Mouse (Mus musculus): ENCODE measurements at regions not wholly inside any gene's neighbourhood (a gene's known extent, or its start where the extent isn't known, plus 50 kb on each side); places are given as distances from the start of the nearest gene placed in this dataset.

DNA sequence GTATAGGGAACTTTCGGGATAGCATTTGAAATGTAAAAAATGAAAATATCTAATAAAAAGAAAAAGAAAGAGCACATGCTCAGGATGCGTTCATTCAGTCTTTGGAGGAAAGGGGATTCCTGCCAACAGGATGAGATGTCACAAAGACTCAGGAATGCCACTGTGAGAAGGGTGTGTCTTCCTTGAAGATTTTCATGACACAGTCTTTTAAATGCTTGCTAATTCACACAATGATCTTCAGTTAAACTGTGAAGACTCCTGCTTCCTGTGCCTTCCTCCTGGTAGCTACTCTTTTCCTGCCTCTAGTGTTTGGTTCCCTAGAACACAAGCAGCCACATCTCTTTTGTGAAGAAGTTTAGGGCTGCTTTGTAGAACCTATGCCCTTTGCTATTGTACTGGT, 345.5 kb downstream of the Gpat3 start:
- TF ChIP-seq POLR2A (IDR thresholded peaks at IDR 0.05; ENCODE audit: low read depth, low read length) (no peak), CTCF (conservative IDR thresholded peaks at IDR 0.05 in 1 of 2, IDR thresholded peaks at IDR 0.05 in 1 of 2; ENCODE audit: low read depth in 2 of 2, low read length in 2 of 2) (no peak), USF1 (IDR thresholded peaks at IDR 0.05; ENCODE audit: low read depth, low read length) (no peak), BHLHE40 (IDR thresholded peaks at IDR 0.05; ENCODE audit: low read depth, low read length) (no peak), ZNF384 (IDR thresholded peaks at IDR 0.05; ENCODE audit: low read depth, low read length) (no peak), KAT2A (IDR thresholded peaks at IDR 0.05; ENCODE audit: insufficient replicate concordance, low read length) (no peak), ETS1 (conservative IDR thresholded peaks at IDR 0.05; ENCODE audit: low read depth, low read length) (no peak), MXI1 (IDR thresholded peaks at IDR 0.05; ENCODE audit: low read depth, low read length) (no peak), MAX (IDR thresholded peaks at IDR 0.05; ENCODE audit: low read length) (no peak), MAZ (IDR thresholded peaks at IDR 0.05; ENCODE audit: low read depth, low read length) (no peak), ZC3H11A (IDR thresholded peaks at IDR 0.05; ENCODE audit: low read depth, low read length) (no peak), ZKSCAN1 (IDR thresholded peaks at IDR 0.05; ENCODE audit: borderline replicate concordance, low read depth, low read length) (no peak), EP300 (IDR thresholded peaks at IDR 0.05; ENCODE audit: low read length) (no peak), E2F4 (IDR thresholded peaks at IDR 0.05; ENCODE audit: insufficient replicate concordance, low read depth, low read length) (no peak)

Measured in CH12.LX (cell line).